Mouse (Mus musculus) thymus, postnatal 4 days (tissue): ENCODE data around the gene Mapk11.

ENCODE experiments used
- DNase-seq: peaks from one replicate; pipeline ENCODE4 v3.0.0; 2021

The Mapk11 gene

DNA sequence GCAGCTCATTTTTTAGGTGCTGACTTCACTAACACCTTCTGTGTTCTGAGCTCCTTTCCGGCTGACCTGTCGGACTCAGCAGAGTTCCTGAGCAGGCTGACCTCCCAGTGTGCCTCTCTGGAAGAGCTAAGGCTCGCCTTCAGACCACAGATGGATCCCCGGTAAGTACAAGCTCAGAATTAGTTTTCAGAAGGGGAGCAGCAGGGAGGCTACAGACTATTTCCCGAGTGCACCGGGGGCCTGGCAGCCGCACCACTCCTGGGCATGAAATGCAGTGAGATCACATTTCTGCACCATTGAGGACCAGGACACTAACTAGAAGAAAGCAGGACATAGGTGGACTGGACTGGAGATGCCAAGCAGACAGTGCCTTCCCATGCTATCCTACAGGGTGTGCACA is 50.8 kb downstream of the Mapk11 start:
- no peak for DNase-seq

GRCm38 (mm10) chr15:89097450-89097849 is 52.0 kb downstream of the Mapk11 start:
- DNase-seq, result no peak
